Mouse (Mus musculus) CH12.LX (cell line): ENCODE measurements around the gene Smg6. TPM values are rescaled to one million over a fixed set of nuclear protein-coding genes. Genes with fewer than 3 reads are reported as not detected.

Source experiments
- DNase-seq: peaks from one replicate; pipeline ENCODE4 v3.0.0-alpha.2; 2013; ENCODE audit errors: extremely low read depth
- H3K27ac ChIP-seq: 2 replicates; pipeline ENCODE4 v1.5.1; 2012; ENCODE audit warnings: low read depth, mild to moderate bottlenecking, control low read depth, moderate library complexity; ENCODE audit not compliant: insufficient read depth
- H3K27me3 ChIP-seq: replicated peaks from 2 replicates; pipeline ENCODE3; 2012; ENCODE audit warnings: inconsistent platforms
- H3K36me3 ChIP-seq, 2 experiments: replicated peaks in 1 of 2; 2 replicates each; pipeline versions ENCODE3 to v1.6.1; 2012; ENCODE audit warnings: inconsistent platforms in 1 of 2, low read length in 1 of 2, mild to moderate bottlenecking in 1 of 2, mixed read lengths in 1 of 2, moderate library complexity in 1 of 2; ENCODE audit not compliant: control insufficient read depth in 1 of 2, insufficient read depth in 1 of 2
- H3K4me1 ChIP-seq, 2 experiments: 2 replicates each; pipeline ENCODE4 v1.6.1; 2012; ENCODE audit warnings: inconsistent platforms in 1 of 2, moderate library complexity in 1 of 2; ENCODE audit not compliant: insufficient read depth in 2 of 2, control insufficient read depth in 1 of 2
- H3K4me2 ChIP-seq: 2 replicates; pipeline ENCODE4 v1.6.1; 2012; ENCODE audit warnings: low read depth, mild to moderate bottlenecking, control low read depth; ENCODE audit not compliant: poor library complexity, insufficient read depth, severe bottlenecking
- H3K4me3 ChIP-seq, 3 experiments: fragments of 150-350 bp in 1 of 3; sonication (generic) in 1 of 3; replicated peaks in 1 of 3; 2 replicates each; pipeline versions ENCODE3 to v1.5.1; 2011 to 2012; ENCODE audit warnings: low read depth in 2 of 3, low read length in 2 of 3, mild to moderate bottlenecking in 2 of 3, moderate library complexity in 2 of 3, control low read depth in 1 of 3, improper control_type of control experiment in 1 of 3, inconsistent platforms in 1 of 3, mixed read lengths in 1 of 3; ENCODE audit not compliant: poor library complexity in 1 of 3
- H3K79me2 ChIP-seq: replicated peaks from 2 replicates; pipeline ENCODE4 v1.6.1; 2012; ENCODE audit warnings: mild to moderate bottlenecking, moderate library complexity; ENCODE audit not compliant: control insufficient read depth, poor library complexity, insufficient read depth, severe bottlenecking; ENCODE audit errors: extremely low read depth
- H3K9ac ChIP-seq: 2 replicates; pipeline ENCODE4 v1.6.1; 2012; ENCODE audit warnings: low read depth, mild to moderate bottlenecking, control low read depth, moderate library complexity; ENCODE audit not compliant: insufficient read depth
- H3K9me3 ChIP-seq: replicated peaks from 2 replicates; pipeline ENCODE3; 2012; ENCODE audit warnings: low read length, inconsistent platforms, mixed read lengths
- BHLHE40 ChIP-seq: IDR thresholded peaks from 2 replicates; pipeline ENCODE4 v1.6.1; 2011; ENCODE audit warnings: mild to moderate bottlenecking, low read depth, low read length, improper control_type of control experiment
- CHD1 ChIP-seq: IDR thresholded peaks from 2 replicates; pipeline ENCODE4 v1.6.1; 2012; ENCODE audit warnings: low read depth, low read length, improper control_type of control experiment, inconsistent platforms
- E2F4 ChIP-seq: IDR thresholded peaks from 2 replicates; pipeline ENCODE4 v1.6.1; 2011; ENCODE audit warnings: low read depth, low read length, improper control_type of control experiment; ENCODE audit not compliant: insufficient replicate concordance
- ELF1 ChIP-seq: IDR thresholded peaks from 2 replicates; pipeline ENCODE4 v1.6.1; 2014; ENCODE audit warnings: low read depth, mild to moderate bottlenecking, inconsistent platforms, low read length, improper control_type of control experiment
- ETS1 ChIP-seq: conservative IDR thresholded peaks from 2 replicates; pipeline ENCODE4 v1.6.1; 2012; ENCODE audit warnings: low read depth, mild to moderate bottlenecking, inconsistent platforms, low read length, improper control_type of control experiment, moderate library complexity
- GABPA ChIP-seq: IDR thresholded peaks from 2 replicates; pipeline ENCODE4 v1.6.1; 2012; ENCODE audit warnings: low read depth, low read length, improper control_type of control experiment, inconsistent platforms; ENCODE audit not compliant: insufficient replicate concordance
- JUN ChIP-seq: IDR thresholded peaks from 2 replicates; pipeline ENCODE4 v1.6.1; 2011; ENCODE audit warnings: low read depth, mild to moderate bottlenecking, low read length, improper control_type of control experiment, moderate library complexity; ENCODE audit not compliant: insufficient read depth
- JUND ChIP-seq: conservative IDR thresholded peaks from 2 replicates; pipeline ENCODE4 v1.6.1; 2011; ENCODE audit warnings: low read depth, low read length, improper control_type of control experiment
- KAT2A ChIP-seq: IDR thresholded peaks from 2 replicates; pipeline ENCODE4 v1.6.1; 2012; ENCODE audit warnings: low read length, improper control_type of control experiment, inconsistent platforms; ENCODE audit not compliant: insufficient replicate concordance
- MAFK ChIP-seq: IDR thresholded peaks from 2 replicates; pipeline ENCODE4 v1.6.1; 2011; ENCODE audit warnings: low read length, improper control_type of control experiment; ENCODE audit not compliant: insufficient replicate concordance
- MAX ChIP-seq: IDR thresholded peaks from 2 replicates; pipeline ENCODE4 v1.6.1; 2011; ENCODE audit warnings: low read length, improper control_type of control experiment
- MAZ ChIP-seq: IDR thresholded peaks from 2 replicates; pipeline ENCODE4 v1.6.1; 2012; ENCODE audit warnings: low read depth, mild to moderate bottlenecking, inconsistent platforms, low read length, improper control_type of control experiment, moderate library complexity
- MEF2A ChIP-seq: IDR thresholded peaks from 2 replicates; pipeline ENCODE4 v1.6.1; 2014; ENCODE audit warnings: low read depth, mild to moderate bottlenecking, inconsistent platforms, low read length, improper control_type of control experiment, borderline replicate concordance
- MXI1 ChIP-seq: IDR thresholded peaks from 2 replicates; pipeline ENCODE4 v1.6.1; 2011; ENCODE audit warnings: mild to moderate bottlenecking, low read depth, low read length, improper control_type of control experiment
- NELFE ChIP-seq: IDR thresholded peaks from 2 replicates; pipeline ENCODE4 v1.6.1; 2011; ENCODE audit warnings: low read depth, low read length, improper control_type of control experiment
- NRF1 ChIP-seq: IDR thresholded peaks from 2 replicates; pipeline ENCODE4 v1.6.1; 2014; ENCODE audit warnings: low read depth, mild to moderate bottlenecking, inconsistent platforms, low read length, improper control_type of control experiment, moderate library complexity
- PAX5 ChIP-seq: IDR thresholded peaks from 2 replicates; pipeline ENCODE4 v1.6.1; 2012; ENCODE audit warnings: low read length, inconsistent platforms, mixed read lengths
- POLR2A ChIP-seq: IDR thresholded peaks from 2 replicates; pipeline ENCODE4 v1.6.1; 2011; ENCODE audit warnings: low read depth, mild to moderate bottlenecking, improper control_type of control experiment, low read length
- POLR2AphosphoS2 ChIP-seq: IDR thresholded peaks from 2 replicates; pipeline ENCODE4 v1.6.1; 2011; ENCODE audit warnings: low read depth, low read length, improper control_type of control experiment
- SIN3A ChIP-seq: IDR thresholded peaks from 2 replicates; pipeline ENCODE4 v1.6.1; 2012; ENCODE audit warnings: low read length, improper control_type of control experiment, inconsistent platforms
- UBTF ChIP-seq: IDR thresholded peaks from 2 replicates; pipeline ENCODE4 v1.6.1; 2012; ENCODE audit warnings: low read depth, mild to moderate bottlenecking, inconsistent platforms, low read length, improper control_type of control experiment, moderate library complexity
- USF1 ChIP-seq: IDR thresholded peaks from 2 replicates; pipeline ENCODE4 v1.6.1; 2014; ENCODE audit warnings: low read depth, mild to moderate bottlenecking, inconsistent platforms, low read length, improper control_type of control experiment
- ZC3H11A ChIP-seq: IDR thresholded peaks from 2 replicates; pipeline ENCODE4 v1.6.1; 2012; ENCODE audit warnings: low read depth, mild to moderate bottlenecking, inconsistent platforms, low read length, improper control_type of control experiment
- ZMIZ1 ChIP-seq: IDR thresholded peaks from 2 replicates; pipeline ENCODE4 v1.6.1; 2012; ENCODE audit warnings: low read depth, mild to moderate bottlenecking, inconsistent platforms, low read length, improper control_type of control experiment
- dilution Hi-C: fragments of 300-500 bp; cut with MboI; formaldehyde crosslinking; loops from 2 replicates; pipeline ENCODE4 v1.14.3; 2020; ENCODE audit warnings: low sequenced_read_pairs; ENCODE audit not compliant: extremely low pct_unique_long_range_greater_than_20kb, extremely low pct_ligation_motif_present
- in situ Hi-C: fragments of 300-500 bp; cut with MboI; formaldehyde crosslinking; loops from 3 replicates; pipeline ENCODE4 v1.14.3; 2019; ENCODE audit warnings: low sequenced_read_pairs, low pct_ligation_motif_present, low pct_unique_long_range_greater_than_20kb, mixed read lengths
- polyA plus RNA-seq: library from polyadenylated mRNA; unstranded; fragments of >175 nt; gene quantifications from 2 replicates; pipeline ENCODE4 v1.2.1, GENCODE M21; 2012; ENCODE audit warnings: low read depth; ENCODE audit not compliant: insufficient read length
- total RNA-seq, 2 experiments: library from RNA; depleted of rRNA; stranded (reverse); fragments of 300-350 nt in 1 of 2; fragments of >200 nt in 1 of 2; gene quantifications; 2 replicates each; pipeline ENCODE4 v1.2.3; 2012 to 2014

The Smg6 gene
- total and polyA plus RNA-seq, 3 experiments, result 9.0 to 18.5 (median 12.1) TPM

DNA sequence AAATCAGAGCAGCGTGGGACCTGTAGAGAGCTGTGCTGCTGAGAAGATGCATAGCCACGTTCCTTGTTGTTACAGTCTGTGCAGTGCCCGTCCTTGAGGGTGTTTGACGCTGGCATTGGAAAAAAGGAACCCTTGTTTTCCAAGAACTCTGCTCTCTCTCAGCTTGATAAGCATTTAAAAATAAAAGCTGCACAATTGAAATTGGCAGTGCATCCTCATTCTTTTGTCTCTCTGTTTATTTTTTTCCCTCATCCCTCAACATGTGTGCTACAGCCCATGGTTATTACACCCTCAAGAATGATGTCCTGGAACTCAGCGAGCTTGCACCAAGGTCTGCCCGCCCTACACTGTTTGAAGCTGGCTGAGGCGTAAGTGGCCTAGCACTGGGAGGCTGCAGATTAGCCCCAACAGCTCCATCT is 89.8 kb downstream of the Smg6 start (continued):
- no peak for TF ChIP-seq NELFE

DNA sequence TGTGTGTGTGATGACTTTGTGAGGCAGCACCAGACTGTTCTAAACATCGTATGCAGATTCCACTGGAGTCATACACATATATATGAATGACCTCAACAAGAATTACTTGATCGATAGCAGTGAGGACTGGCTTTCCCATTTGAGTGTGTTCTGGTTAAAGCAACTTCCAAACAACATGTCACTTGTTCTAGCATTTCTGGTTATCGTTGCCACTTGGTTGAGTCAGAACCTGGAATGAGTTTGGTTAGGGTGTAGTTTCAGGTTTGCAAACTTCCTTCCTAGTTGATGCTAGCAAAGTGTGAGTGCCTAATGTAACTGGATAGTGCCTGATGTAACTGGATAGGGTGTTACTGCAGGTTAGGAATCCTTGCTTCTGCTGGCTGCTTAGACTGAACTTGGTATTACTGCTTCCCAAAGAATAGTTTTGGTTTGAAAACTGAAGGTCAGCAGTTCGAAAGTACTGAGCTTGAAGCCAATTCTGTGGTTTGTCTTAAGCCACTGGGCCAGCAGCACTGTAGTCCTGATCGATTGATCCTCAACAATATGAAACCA is 90.8 kb downstream of the Smg6 start:
- dilution Hi-C loops (no loop called here), in situ Hi-C loops (no loop called here)
- H3K27me3 ChIP-seq, result no peaks in the 10 kb centered on the region
- no peak overlapping the region for H3K9ac ChIP-seq
- H3K9me3 ChIP-seq, result no peaks in the 10 kb centered on the region
- H3K4me2 ChIP-seq, result no peak overlapping the region
- no peak overlapping the region for H3K27ac ChIP-seq
- DNase-seq, result no peak
- TF ChIP-seq MAFK, result no peak
- TF ChIP-seq SIN3A, result no peak
- TF ChIP-seq BHLHE40, result no peak
- no peak for TF ChIP-seq ELF1
- no peak for TF ChIP-seq POLR2AphosphoS2
- no peak for TF ChIP-seq USF1
- TF ChIP-seq POLR2A, result no peak
- TF ChIP-seq NRF1, result no peak
- no peak for TF ChIP-seq JUND
- TF ChIP-seq ETS1, result no peak
- no peak for TF ChIP-seq MXI1
- TF ChIP-seq MEF2A, result no peak
- no peak for TF ChIP-seq PAX5
- TF ChIP-seq ZMIZ1, result no peak
- no peak for TF ChIP-seq GABPA
- no peak overlapping the region for H3K4me3 ChIP-seq
- H3K79me2 ChIP-seq, result no peaks in the 10 kb centered on the region
- H3K4me1 ChIP-seq, result peaks cover 11 to 60% of the 10 kb centered on the region in 2 experiments
- peaks cover 0 to 24% of the 10 kb centered on the region in 2 experiments for H3K36me3 ChIP-seq

DNA sequence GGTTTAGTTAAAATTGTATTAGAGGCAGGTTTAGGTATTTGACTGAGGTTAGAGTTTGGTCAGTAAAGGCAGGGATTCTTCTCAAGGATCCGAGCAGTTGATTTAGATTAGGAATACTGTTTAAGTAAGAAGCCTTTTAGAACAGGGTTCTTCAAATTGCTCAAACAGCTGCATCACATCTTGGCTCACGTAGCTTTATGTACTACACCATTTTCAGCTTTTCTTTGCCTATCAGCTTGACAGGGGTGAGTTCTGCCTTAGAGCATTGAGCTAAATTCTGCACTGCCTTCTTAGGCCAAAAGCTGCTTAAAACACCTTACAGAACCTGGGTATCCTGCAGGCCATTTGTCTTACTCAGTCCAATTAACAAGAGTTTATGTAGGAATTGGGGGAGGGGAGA is 92.2 kb downstream of the Smg6 start:
- DNase-seq, result no peak
- no peak overlapping the region for H3K27ac ChIP-seq
- H3K4me3 ChIP-seq, result no peak overlapping the region
- peaks cover 8 to 46% of the 10 kb centered on the region in 2 experiments for H3K4me1 ChIP-seq
- no peak overlapping the region for H3K9ac ChIP-seq
- peaks cover 0 to 23% of the 10 kb centered on the region in 2 experiments for H3K36me3 ChIP-seq
- TF ChIP-seq MEF2A (no peak), E2F4 (no peak), MAZ (no peak), NELFE (no peak), ZMIZ1 (no peak), MAFK (no peak), KAT2A (no peak), NRF1 (no peak), JUND (no peak), MAX (no peak), JUN (no peak), CHD1 (no peak), BHLHE40 (no peak), PAX5 (no peak), UBTF (no peak), ELF1 (no peak), ZC3H11A (no peak), POLR2A (no peak), POLR2AphosphoS2 (no peak), ETS1 (no peak)
- TF ChIP-seq, all 38 proteins: peak for 0
- H3K27me3 ChIP-seq, result no peaks in the 10 kb centered on the region
- H3K9me3 ChIP-seq, result no peaks in the 10 kb centered on the region
- dilution Hi-C loops (no loop called here), in situ Hi-C loops (no loop called here)
- H3K4me2 ChIP-seq, result no peak overlapping the region
- H3K79me2 ChIP-seq, result no peaks in the 10 kb centered on the region
